Mouse (Mus musculus) heart, embryonic 15.5 days (tissue): ENCODE results near the gene Hoxb6. TPM values are rescaled to one million over a fixed set of nuclear protein-coding genes. Genes with fewer than 3 reads are reported as not detected.

ENCODE experiments used
- ATAC-seq: fragments of 200-750 bp; cut with Nextera tagmentation; replicated peaks from 2 replicates; pipeline ENCODE4 v1.8.0; 2017; ENCODE audit warnings: low read depth, moderate TSS enrichment; ENCODE audit not compliant: insufficient number of reproducible peaks, insufficient read depth, low FRiP score
- H3K27ac ChIP-seq: fragments of 300-500 bp; sonication (generic); 2 replicates; pipeline ENCODE4 v1.5.1; 2015; ENCODE audit warnings: mild to moderate bottlenecking, inconsistent platforms
- H3K27me3 ChIP-seq: fragments of 300-500 bp; sonication (generic); 2 replicates; pipeline ENCODE4 v1.6.1; 2015; ENCODE audit warnings: inconsistent platforms
- H3K36me3 ChIP-seq: fragments of 300-500 bp; sonication (generic); 2 replicates; pipeline ENCODE4 v1.6.1; 2015; ENCODE audit warnings: mild to moderate bottlenecking, inconsistent platforms
- H3K4me1 ChIP-seq: fragments of 300-500 bp; sonication (generic); replicated peaks from 2 replicates; pipeline ENCODE4 v1.6.1; 2015; ENCODE audit warnings: inconsistent platforms
- H3K4me2 ChIP-seq: fragments of 300-500 bp; sonication (generic); 2 replicates; pipeline ENCODE4 v1.6.1; 2015; ENCODE audit warnings: inconsistent platforms, mild to moderate bottlenecking, moderate library complexity
- H3K4me3 ChIP-seq: fragments of 300-500 bp; sonication (generic); 2 replicates; pipeline ENCODE4 v1.5.1; 2015; ENCODE audit warnings: mild to moderate bottlenecking, inconsistent platforms
- H3K9ac ChIP-seq: fragments of 300-500 bp; sonication (generic); 2 replicates; pipeline ENCODE4 v1.6.1; 2015; ENCODE audit warnings: mild to moderate bottlenecking, inconsistent platforms
- H3K9me3 ChIP-seq: fragments of 300-500 bp; sonication (generic); replicated peaks from 2 replicates; pipeline ENCODE4 v1.6.1; 2016; ENCODE audit warnings: inconsistent platforms
- WGBS: fragments of 180-500 bp; shearing (Covaris S2); methylation state at CpG from one replicate; pipeline ENCODE4 v1.1.7; 2015; ENCODE audit warnings: mixed read lengths; 5-methylcytosine and 5-hydroxymethylcytosine counted together
- polyA plus RNA-seq: library from polyadenylated mRNA; unstranded; fragments of >200 nt; fragmentation: Nextera tagmentation; extraction: Ambion mirVana; gene quantifications from 2 replicates; pipeline ENCODE4 v1.2.1, GENCODE M21; 2015

Hoxb6 gene
- polyA plus RNA-seq, 1 experiment from 2014 or later = 0.49 TPM

DNA sequence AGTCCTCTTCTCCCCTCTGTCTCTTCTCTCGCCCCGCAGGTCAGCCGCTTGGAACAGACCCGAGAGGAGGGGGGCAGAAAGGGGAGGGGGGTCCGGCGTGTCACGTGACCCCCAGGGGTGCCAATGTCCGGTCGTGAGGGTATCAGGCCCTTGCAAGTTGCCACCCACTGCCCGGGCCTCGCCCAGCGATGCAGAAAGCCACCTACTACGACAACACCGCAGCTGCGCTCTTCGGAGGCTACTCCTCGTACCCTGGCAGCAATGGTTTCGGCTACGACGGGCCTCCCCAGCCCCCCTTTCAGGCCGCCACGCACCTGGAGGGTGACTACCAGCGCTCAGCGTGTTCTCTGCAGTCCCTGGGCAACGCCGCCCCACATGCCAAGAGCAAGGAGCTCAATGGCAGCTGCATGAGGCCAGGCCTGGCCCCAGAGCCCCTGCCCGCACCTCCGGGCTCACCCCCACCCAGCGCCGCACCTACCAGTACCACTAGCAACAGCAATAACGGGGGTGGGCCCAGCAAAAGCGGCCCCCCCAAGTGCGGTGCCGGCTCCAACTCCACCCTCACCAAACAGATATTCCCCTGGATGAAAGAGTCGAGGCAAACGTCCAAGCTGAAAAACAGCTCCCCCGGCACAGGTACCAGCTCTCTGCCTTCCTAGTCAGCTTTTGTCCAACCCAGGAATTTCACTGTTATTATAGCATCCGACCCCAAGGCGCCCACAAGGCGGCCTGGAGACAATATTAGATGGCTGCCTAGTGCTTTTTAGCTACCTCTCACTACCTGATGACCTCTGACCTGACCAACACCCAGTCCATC is 52.0 kb downstream of the Hoxb6 start:
- peaks cover 92% of the 10 kb centered on the region for H3K27me3 ChIP-seq
- peak overlapping the region; percentile 67; the same call in 1 of the 2 replicates for H3K4me2 ChIP-seq
- peaks cover 29% of the 10 kb centered on the region for H3K4me1 ChIP-seq
- no peaks in the 10 kb centered on the region for H3K9me3 ChIP-seq
- peak overlapping the region; percentile 3; the same call in 1 of the 2 replicates for H3K4me3 ChIP-seq
- 21% methylated on average over 40 of the region's 40 CpGs for WGBS
- no peak for ATAC-seq
- no peaks in the 10 kb centered on the region for H3K36me3 ChIP-seq
- peak overlapping the region; percentile 37; the same call in 1 of the 2 replicates for H3K27ac ChIP-seq
- no peak overlapping the region for H3K9ac ChIP-seq

DNA sequence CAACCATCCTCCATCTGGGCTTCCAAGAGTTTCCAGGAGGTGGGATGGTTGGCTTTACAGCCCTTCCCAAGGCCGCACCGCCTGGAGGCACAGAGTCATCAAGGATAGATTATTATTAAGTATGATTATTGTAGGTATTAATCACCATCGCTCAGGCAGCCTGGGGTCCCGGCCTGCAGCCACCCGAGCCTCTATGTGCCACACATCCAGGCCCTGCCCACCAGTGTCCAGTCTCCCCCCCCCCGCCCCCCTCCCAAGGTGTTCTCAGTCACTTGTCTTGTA is 52.5 kb downstream of the Hoxb6 start:
- Histone ChIP-seq H3K4me1 (peaks cover 29% of the 10 kb centered on the region), H3K4me2 (peak overlapping the region; percentile 67), H3K9me3 (no peaks in the 10 kb centered on the region), H3K27me3 (peaks cover 92% of the 10 kb centered on the region), H3K36me3 (no peaks in the 10 kb centered on the region), H3K9ac (no peak overlapping the region), H3K27ac (no peak overlapping the region), H3K4me3 (peak overlapping the region; percentile 44; the same call in 1 of the 2 replicates)
- 35% methylated on average over 6 of the region's 6 CpGs for WGBS
- no peak for ATAC-seq

DNA sequence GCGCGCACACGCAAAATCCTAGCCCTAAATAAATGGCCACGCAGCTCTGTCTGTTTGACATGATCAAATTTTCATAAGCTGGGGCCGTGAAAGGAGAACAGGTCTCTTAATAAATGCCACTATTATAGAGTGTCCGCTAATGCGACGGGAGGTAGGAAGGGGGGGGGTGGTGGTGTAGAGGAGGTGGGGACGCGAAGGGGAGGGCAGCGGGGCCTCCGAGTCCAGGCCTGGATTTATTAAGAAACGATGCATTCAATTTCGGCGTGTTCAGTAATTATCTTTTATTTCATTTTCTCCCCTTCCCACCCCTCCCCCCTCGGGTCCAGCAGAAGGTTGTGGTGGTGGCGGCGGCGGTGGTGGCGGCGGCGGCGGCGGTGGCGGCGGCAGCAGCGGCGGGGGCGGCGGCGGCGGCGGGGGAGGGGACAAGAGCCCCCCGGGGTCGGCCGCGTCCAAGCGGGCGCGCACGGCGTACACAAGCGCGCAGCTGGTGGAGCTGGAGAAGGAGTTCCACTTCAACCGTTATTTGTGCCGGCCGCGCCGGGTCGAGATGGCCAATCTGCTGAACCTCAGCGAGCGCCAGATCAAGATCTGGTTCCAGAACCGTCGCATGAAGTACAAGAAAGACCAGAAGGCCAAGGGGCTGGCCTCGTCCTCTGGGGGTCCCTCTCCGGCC is 53.1 kb downstream of the Hoxb6 start:
- H3K27me3 ChIP-seq = peaks cover 92% of the 10 kb centered on the region
- peak overlapping the region; percentile 44 for H3K4me3 ChIP-seq
- peaks cover 32% of the 10 kb centered on the region for H3K4me1 ChIP-seq
- H3K9ac ChIP-seq = peak overlapping the region; percentile 18
- H3K36me3 ChIP-seq = no peaks in the 10 kb centered on the region
- no peak; the same call in 1 of the 2 replicates for ATAC-seq
- no peaks in the 10 kb centered on the region for H3K9me3 ChIP-seq
- peak overlapping the region; percentile 67 for H3K4me2 ChIP-seq
- 6% methylated on average over 37 of the region's 56 CpGs for whole genome bisulfite sequencing
- H3K27ac ChIP-seq = peak overlapping the region; percentile 28; the same call in 1 of the 2 replicates

DNA sequence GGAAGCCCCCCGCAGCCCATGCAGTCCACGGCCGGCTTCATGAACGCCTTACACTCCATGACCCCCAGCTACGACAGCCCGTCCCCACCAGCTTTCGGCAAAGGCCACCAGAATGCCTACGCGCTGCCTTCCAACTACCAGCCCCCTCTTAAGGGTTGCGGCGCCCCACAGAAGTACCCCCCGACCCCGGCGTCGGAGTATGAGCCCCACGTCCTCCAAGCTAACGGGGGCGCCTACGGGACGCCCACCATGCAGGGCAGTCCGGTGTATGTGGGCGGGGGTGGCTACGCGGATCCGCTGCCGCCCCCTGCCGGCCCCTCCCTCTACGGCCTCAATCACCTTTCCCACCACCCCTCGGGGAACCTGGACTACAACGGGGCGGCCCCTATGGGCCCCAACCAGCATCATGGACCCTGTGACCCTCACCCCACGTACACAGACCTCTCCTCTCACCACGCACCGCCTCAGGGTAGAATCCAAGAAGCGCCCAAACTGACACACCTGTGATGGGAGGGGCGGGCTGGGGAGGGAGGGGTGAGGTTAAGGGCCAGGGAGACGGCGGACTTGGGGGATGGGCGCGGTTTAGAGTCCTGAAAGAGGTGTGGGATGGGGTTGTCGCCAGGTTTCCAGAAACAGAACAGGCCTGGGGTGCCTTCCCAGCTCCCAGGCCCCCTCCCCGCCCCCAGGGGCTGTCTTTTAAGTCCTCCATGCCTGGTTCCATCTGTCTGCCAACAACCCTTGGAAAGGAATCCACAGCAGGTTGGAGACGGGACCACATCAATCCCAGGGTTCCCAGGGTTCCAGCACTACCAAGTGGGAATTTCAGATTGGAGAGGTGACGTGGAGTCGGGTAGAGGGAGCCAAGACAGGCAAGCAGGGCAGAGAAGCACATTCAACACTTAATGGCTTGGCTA is 53.9 kb downstream of the Hoxb6 start:
- H3K9ac ChIP-seq = peak overlapping the region; percentile 18
- 7% methylated on average over 45 of the region's 45 CpGs for WGBS
- no peaks in the 10 kb centered on the region for H3K36me3 ChIP-seq
- H3K4me1 ChIP-seq = peaks cover 28% of the 10 kb centered on the region
- H3K27me3 ChIP-seq = peaks cover 94% of the 10 kb centered on the region
- no peak for ATAC-seq
- H3K9me3 ChIP-seq = no peaks in the 10 kb centered on the region
- peak overlapping the region; percentile 44 for H3K4me3 ChIP-seq
- H3K27ac ChIP-seq = peak overlapping the region; percentile 28
- peak overlapping the region; percentile 67 for H3K4me2 ChIP-seq

DNA sequence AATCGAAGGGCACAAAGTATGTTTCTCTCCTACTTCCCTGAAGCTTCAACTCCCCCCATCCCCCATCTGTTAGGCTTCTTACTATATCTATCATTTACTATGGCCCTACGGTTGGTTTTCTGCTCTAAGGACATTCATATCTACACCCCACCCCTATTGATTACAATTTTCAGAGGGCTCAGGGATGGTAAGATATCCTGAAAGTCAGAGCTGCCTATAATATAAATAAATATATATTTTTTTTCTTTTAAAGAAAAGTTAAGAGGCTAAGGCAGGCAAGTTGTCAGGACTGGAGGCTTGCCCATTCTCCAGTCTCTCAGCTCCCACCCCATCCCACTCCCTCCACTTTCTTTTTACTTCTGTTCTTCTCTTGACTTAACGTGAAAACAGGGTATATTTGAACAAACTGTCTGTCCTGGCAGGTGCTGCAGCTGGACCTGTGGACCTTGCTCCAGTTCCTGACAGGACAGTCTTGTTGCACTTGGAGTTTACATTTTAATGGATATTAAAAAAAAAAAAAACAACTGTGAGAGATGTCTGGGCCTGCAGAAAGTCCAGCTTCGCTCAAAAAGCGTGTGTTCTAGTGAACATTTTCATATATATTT is 54.7 kb downstream of the Hoxb6 start:
- 56% methylated on average over 5 of the region's 5 CpGs for WGBS
- Histone ChIP-seq H3K4me3 (no peak overlapping the region), H3K36me3 (no peaks in the 10 kb centered on the region), H3K27ac (no peak overlapping the region; the same call in 1 of the 2 replicates), H3K4me1 (peaks cover 22% of the 10 kb centered on the region), H3K27me3 (peaks cover 96% of the 10 kb centered on the region), H3K9ac (no peak overlapping the region), H3K4me2 (no peak overlapping the region), H3K9me3 (no peaks in the 10 kb centered on the region)
- ATAC-seq = no peak

DNA sequence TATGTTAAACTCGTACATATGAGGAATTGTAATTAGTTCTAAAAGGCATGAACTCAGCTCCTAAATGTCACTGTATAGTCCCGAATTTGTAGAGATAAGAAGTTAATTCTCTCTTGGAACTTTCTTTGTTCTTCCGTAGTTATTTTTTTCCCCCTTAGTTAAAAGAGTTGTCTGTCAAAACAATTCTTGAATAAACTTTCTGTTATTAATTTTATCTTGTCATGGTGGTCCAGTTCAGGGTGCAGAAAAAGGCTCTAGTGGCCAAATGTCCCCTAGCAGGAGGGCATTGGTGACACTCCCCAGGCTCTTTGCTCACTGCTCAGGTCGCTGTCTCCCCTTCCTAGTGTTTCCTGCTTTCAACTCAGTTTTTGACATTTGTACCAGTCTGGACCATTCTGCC is 55.4 kb downstream of the Hoxb6 start:
- Histone ChIP-seq H3K4me2 (no peak overlapping the region), H3K4me1 (peaks cover 23% of the 10 kb centered on the region), H3K9ac (no peak overlapping the region), H3K4me3 (no peak overlapping the region), H3K27ac (peak overlapping the region; percentile 29; the same call in 1 of the 2 replicates), H3K36me3 (no peaks in the 10 kb centered on the region), H3K9me3 (no peaks in the 10 kb centered on the region), H3K27me3 (peaks cover 96% of the 10 kb centered on the region)
- 35% methylated on average over 4 of the region's 4 CpGs for WGBS
- no peak for ATAC-seq

DNA sequence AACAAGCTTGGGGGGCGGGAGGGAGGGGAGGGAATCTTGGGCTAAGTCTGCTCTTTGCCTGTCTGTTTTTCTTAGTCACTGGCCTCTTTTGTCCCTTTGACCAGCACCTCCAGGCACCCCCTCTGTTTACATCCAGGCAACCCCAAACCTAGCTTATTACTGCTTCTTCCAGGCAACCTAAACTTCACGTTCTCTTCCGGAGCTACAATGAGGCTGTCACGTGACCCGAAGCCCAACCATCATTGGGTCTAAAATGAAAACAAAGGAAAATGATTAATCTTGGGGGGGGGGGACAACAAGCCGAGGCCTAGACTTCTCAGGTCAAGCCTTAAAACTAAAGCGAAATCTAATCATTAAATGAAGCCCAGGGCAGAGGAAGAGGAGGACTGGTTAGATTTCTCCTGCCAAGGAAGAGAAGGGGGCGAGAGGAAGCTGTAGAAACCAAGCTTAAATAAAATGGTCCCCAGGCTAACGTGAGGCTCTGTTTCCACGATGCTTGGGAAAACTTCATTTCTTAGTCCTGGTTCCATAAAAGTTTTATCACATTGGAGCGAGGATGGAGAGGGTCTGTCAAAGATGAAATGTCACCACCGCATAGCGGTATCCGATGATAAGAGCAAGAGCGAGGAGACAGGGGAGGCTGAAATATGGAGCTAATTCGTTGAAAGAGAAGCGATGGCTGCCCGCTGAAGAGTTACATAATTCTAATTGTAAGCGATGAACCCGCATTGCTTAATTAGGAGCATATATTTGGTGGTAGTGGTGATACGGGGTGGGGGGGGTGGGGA is 56.1 kb downstream of the Hoxb6 start:
- H3K27ac ChIP-seq = peak overlapping the region; percentile 29; the same call in 1 of the 2 replicates
- 14% methylated on average over 21 of the region's 21 CpGs for WGBS
- no peaks in the 10 kb centered on the region for H3K36me3 ChIP-seq
- H3K4me1 ChIP-seq = peaks cover 29% of the 10 kb centered on the region
- H3K9ac ChIP-seq = no peak overlapping the region
- ATAC-seq = no peak
- H3K9me3 ChIP-seq = no peaks in the 10 kb centered on the region
- H3K27me3 ChIP-seq = peaks cover 96% of the 10 kb centered on the region
- peak overlapping the region; percentile 9; the same call in 1 of the 2 replicates for H3K4me2 ChIP-seq
- H3K4me3 ChIP-seq = no peak overlapping the region

DNA sequence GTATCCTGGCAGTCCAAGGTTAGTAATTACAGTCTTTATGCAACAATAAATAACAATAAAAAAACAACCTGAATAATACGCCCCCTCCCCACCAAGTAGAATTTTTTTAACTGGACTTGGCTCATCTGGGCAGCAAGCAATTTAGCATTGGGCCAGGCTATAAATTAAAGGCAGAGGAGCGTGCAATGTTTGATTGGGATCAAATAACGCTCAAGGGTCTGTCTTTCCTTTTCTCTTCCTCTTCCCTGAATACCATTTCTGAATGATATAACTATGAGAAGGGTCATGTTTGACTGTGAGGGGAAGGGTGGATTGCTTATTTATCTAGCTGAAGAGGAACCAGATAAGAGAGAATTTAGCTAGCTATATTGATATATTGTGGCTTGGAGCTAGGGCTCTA is 56.7 kb downstream of the Hoxb6 start:
- WGBS = 49% methylated on average over 3 of the region's 3 CpGs
- no peaks in the 10 kb centered on the region for H3K36me3 ChIP-seq
- no peak overlapping the region for H3K4me2 ChIP-seq
- peak overlapping the region; percentile 31; the same call in 1 of the 2 replicates for H3K27ac ChIP-seq
- H3K4me3 ChIP-seq = no peak overlapping the region
- peaks cover 94% of the 10 kb centered on the region for H3K27me3 ChIP-seq
- no peaks in the 10 kb centered on the region for H3K9me3 ChIP-seq
- ATAC-seq = no peak
- H3K9ac ChIP-seq = no peak overlapping the region
- peaks cover 30% of the 10 kb centered on the region for H3K4me1 ChIP-seq

DNA sequence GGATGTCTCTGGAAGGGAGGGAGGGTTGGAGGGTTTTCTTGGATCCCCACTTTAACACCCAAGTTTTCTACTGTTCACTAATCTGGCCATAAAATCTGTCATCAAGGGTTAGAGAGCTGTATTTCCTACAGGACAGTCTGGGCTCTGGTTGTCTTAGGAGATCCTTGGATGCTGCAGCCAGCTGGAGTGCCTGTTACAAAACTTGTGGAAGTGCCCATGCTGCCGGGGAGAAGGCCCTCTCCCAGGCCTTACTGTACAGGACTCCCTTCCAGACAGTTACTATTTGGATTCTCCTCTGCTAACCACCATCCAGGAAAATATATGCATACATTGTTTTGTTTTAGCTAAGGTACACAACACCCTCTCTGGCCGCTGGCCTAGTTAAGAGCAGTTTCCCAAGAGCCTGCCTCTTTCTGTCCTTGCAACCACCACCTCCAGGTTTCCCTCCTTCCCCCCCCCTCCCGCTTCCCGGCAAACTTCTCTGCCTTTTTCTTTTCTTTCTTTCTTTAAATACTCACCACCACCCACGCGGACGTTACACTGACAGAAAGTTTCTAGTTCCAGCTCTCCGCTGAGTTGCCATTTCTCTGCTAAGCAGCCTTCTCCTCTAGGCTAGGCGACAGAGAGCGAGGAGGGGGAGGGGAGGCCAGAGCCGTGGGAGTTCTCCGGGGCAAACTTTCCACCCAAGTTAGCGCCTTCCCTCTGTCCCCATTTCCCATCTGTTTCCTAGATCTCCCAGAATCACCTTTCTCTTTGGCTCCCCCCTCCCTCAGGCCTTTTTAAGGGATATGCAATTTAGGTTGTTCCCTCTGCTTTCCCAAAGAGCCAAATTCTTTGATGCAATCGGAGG is 57.4 kb downstream of the Hoxb6 start:
- no peak overlapping the region for H3K9ac ChIP-seq

More for the DNA sequence above, 57.4 kb downstream of the Hoxb6 start:
- no peak for ATAC-seq
- H3K27ac ChIP-seq = peak overlapping the region; percentile 31; the same call in 1 of the 2 replicates
- H3K4me1 ChIP-seq = peaks cover 29% of the 10 kb centered on the region
- 23% methylated on average over 14 of the region's 14 CpGs for WGBS
- peak overlapping the region; percentile 13; the same call in 1 of the 2 replicates for H3K4me2 ChIP-seq
- H3K36me3 ChIP-seq = no peaks in the 10 kb centered on the region
- no peaks in the 10 kb centered on the region for H3K9me3 ChIP-seq
- no peak overlapping the region for H3K4me3 ChIP-seq
- H3K27me3 ChIP-seq = peaks cover 94% of the 10 kb centered on the region
